Mouse (Mus musculus): Measurements from ENCODE around the gene Osbpl5.
A peak's percentile ranks its signal among the peaks of the same experiment; 100 is the strongest.
"Not testable (repeated sequence)": the region's sequence is repeated elsewhere in the genome, so short reads cannot be mapped to it uniquely, and the experiment has no call there.

Gene Osbpl5

DNA sequence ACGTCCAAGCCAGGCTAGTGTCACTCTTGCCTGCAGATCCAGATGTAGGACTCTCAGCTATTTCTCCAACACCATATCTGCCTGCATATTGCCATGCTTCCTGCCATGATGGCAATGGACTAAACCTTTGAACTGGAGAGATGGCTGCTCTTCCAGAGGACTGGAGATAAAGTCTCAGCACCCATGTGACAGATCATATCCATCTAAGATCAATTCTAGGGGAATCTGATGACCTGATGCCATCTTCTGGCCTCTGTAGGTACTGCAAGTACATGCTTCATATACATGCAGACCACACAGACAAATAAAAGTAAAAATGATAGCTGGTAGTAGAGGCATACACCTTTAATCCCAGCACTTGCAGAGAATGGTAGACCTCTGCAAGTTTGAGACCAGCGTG, 60.6 kb downstream of the Osbpl5 start:
- DNase-seq, result peak; percentile 68

GRCm38 (mm10) chr7:143694550-143694949, 62.2 kb downstream of the Osbpl5 start:
- DNase-seq, result peak; percentile 3

- no peak for DNase-seq
These were observed 63.9 kb downstream of the Osbpl5 start for GRCm38 (mm10) chr7:143692746-143693510.

DNA sequence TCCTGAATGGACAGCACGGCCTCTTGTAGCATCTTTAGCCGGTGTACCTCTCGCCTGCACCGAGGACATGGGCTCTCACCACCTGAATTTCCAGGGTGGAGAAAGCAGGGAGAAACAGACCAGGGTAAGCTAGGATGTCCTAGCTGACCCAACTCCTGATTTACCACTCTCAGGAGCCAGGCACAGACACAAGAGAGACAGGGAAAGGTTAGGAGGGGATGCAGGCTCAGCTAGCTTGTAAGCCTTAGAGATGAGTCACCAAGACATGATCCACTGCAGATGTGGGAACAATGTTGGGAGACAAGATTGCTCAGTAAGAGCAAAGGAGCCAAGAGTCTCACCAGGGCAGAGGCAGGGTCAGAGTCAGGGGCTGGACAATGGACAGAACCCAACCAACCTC, 64.9 kb downstream of the Osbpl5 start:
- DNase-seq, result no peak

DNA sequence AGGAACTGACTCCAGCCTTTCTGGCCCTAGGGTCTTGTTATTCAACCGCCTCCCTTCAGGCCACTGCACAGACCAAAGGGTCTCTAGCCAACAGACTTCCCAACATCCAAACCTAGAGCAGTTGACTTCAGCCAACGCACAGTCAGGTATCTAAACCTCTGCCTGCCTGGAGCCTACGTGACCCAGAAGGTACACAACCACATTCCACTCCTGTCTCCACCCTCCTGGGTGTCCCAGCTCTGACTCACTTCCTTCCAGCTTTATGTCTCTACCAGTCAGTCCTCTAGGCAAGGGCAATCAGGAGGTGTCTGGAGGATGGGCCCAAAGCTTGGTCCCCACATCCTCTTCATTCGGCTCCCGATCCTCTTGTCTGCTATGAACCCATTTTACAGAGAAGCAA, 65.6 kb downstream of the Osbpl5 start:
- DNase-seq, result no peak

DNA sequence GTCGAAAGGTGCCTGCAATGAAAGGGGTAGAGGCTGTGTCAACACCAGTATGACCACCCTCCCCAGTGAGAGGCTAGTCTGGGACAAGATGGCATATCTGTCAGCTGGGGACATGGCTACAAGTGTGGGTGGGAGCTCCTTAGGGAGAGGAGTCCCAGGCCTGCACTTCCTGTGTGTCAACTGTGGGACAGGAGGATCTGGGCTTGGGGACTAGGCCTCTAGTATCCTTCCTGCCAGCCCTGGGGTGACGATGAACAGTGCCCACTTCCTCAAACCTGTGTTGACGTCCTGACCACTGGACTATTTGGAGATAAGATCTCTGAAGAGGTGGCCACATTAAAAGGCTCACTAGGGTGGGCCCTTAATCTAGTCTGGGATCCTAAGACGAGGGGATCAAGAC, 66.8 kb downstream of the Osbpl5 start:
- no peak for DNase-seq

GRCm38 (mm10) chr7:143689481-143689880, 67.3 kb downstream of the Osbpl5 start:
- no peak for DNase-seq

- DNase-seq, result not testable (repeated sequence)
These were observed 70.1 kb downstream of the Osbpl5 start for GRCm38 (mm10) chr7:143686676-143687075.

DNA sequence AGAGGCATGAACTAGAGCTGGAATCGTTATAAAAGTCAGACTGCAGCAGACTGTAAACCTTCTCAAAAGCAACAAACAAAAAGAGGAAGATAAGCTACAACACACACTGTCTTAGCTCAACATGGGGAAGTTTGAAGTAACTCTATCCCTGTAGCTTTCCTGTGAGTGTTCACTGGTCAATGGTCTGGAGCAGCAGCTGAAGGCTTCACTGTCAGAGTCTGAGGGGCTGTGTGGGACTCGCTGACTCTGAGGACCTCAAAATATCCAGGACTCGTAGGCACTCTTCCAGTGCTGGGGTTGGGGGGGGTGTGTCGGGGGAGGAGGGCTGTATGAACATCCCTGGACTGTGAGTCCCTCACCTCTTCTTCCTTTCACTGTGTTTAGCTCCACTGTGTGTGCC, 70.6 kb downstream of the Osbpl5 start:
- not testable (repeated sequence) for DNase-seq

DNA sequence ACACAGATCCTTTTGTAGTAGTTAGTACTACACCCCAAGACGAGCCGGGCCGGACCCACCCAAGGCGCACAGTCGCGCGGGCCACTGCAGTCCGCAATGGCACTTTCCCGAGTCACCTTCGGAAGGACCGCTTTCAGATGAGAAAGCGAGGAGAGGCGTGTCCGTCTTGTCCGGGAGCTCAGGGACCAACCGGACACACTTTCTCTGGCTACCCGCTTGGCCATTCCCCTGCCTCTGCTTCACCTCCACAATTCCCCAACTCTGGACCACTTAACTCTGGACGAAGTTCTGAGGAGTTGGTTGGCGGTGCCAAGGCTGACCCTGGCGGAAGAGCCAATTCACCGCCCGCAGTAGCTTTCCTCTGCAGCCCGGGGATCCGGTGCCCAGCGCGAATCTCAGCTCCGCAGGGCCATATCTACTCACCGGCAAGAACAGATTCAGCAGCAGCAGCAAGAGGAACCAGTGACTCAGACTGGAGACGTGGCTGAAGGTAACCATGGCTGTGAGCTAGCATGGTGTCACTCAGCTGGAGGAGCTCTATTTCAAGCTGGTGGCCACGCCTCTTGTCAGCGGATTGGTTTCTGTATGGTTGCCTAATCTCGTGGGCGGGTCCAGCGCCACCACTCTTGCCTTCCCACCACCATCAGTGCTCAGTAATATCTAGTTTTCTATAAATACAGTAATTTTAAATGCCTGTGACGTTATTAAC, 71.3 kb downstream of the Osbpl5 start, which contains the start of gene Tnfrsf23:
Tnfrsf23 (minus strand) TSS at position 514 of the 709 bp plus-strand sequence.
- peak; percentile 70 for DNase-seq

GRCm38 (mm10) chr7:143684569-143684968, 72.2 kb downstream of the Osbpl5 start:
- DNase-seq, result not testable (repeated sequence)

DNA sequence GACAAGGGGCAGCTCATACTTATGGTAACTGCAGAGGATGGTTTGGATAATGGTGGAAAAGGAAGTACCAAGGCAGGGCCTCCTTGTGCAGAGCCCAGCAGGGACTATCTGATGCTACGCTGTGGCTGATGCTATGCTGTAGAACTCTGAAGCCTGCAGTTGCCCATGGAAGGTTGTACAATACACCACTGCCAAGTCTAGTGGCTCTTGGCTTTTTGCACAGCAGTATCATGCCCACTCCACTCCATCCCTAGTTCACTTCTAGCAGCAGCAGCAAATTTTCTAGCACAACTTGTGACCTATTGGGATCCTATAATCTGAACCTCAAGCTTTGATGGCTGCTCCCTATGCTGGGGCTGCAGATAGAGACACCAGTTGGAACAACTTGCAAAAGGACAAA, 75.2 kb downstream of the Osbpl5 start:
- DNase-seq, result no peak

DNA sequence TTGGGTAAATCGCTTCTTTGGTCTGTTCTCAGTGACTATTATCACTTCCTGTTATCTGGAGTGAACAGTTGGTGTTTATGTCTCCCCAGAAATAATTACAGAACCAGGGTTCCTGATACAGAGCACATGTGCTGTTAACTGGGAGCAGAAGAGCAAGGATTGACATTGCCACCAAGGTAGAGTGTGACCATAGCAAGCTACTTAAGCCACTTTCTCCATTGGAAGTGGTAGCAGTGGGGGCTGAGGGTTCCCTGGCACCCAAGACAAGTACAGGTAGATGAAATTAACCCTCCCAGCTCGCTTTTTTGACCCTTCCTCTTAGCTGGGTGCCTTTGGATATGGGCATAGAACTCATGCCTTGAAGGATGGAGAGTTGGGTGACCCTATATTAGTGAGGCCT, 75.9 kb downstream of the Osbpl5 start:
- DNase-seq, result not testable (repeated sequence)

- DNase-seq, result not testable (repeated sequence)
These were observed 77.1 kb downstream of the Osbpl5 start for GRCm38 (mm10) chr7:143679650-143680049.

DNA sequence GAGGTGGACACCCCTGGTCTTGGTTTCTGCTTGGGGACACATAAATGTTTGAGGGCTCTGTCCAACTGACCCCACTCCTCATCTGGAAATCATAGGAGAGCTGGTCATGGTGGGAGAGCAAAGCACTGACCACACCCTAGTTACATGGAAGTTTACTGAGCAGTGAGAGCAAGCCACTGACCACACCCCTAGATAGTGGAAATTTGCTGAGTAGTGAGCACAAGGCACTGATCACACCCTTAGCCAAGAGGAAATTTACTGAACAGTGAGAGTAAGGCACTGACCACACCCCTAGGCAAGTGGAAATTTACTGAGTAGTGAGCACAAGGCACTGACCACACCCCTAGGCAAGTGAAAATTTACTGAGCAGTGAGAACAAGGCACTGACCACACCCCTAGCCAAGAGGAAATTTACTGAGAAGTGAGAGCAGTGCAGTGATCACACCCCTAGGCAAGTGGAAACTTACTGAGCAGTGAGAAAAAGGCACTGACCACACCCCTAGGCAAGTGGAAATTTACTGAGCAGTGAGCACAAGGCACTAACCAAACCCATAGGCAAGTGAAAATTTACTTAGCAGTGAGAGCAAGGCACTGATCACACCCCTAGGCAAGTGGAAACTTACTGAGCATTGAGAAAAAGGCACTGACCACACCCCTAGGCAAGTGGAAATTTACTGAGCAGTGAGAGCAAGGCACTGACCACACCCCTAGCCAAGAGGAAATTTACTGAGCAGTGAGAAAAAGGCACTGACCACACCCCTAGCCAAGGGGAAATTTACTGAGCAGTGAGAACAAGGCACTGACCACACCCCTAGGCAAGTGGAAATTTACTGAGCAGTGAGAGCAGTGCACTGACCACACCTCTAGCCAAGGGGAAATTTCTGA, 90.1 kb downstream of the Osbpl5 start:
- no peak for DNase-seq

DNA sequence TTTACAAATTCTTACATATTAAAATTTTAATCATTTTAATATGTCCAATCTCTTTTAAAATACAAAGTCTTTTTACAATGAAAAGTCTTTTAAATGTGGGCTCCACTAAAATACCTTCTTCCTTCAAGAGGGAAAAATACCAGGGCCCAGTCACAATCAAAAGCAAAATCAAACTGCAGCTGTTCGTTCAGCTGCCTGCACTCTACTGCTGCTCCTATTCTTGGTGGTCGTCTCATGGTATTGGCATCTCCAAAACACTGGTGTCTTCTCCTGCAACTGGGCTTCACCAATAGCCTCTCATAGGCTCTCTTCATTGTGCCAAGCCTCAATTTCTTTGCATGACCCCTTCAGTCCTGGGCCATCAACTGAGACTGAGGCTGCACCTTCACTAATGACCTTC, 93.3 kb downstream of the Osbpl5 start:
- DNase-seq, result no peak

- no peak for DNase-seq
These were observed 96.0 kb downstream of the Osbpl5 start for GRCm38 (mm10) chr7:143660797-143661196.

DNA sequence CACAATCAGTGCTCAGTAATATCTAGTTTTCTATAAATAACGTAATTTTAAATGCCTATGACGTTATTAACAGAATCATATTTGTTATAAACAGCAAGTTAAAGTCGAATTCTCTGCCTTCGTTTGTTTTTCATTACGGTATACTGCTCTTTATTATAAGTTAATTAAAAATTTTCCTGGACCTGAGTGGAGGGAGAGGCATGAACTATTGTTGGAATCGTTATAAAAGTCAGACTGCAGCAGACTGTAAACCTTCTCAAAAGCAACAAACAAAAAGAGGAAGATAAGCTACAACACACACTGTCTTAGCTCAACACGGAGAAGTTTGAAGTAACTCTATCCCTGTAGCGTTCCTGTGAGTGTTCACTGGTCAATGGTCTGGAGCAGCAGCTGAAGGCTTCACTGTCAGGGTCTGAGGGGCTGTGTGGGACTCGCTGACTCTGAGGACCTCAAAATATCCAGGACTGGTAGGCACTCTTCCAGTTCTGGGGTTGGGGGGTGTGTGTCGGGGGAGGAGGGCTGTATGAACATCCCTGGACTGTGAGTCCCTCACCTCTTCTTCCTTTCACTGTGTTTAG, 106.9 kb downstream of the Osbpl5 start:
- not testable (repeated sequence) for DNase-seq

DNA sequence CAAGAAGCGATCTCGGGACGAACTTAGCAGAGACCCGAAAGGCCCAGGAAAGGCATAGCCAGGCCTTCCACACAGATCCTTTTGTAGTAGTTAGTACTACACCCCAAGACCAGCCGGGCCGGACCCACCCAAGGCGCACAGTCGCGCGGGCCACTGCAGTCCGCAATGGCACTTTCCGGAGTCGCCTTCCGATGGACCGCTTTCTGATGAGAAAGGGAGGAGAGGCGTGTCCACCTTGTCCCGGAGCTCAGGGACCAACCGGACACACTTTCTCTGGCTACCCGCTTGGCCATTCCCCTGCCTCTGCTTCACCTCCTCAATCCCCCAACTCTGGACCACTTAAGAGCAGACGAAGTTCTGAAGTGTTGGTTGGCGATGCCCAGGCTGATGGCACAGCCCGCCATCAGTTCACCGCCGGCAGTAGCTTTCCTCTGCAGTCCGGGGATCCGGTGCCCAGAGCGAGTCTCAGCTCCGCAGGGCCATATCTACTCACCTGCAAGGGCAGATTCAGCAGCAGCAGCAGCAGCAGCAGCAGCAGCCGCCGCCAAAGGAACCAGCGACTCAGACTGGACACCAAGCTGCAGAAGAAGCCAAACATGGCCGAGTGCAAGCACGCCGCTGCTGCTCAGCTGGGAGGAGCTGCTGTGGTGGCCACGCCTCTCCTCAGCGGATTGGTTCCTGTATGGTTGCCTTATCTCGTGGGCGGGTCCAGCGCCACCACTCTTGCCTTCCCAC, 107.6 kb downstream of the Osbpl5 start, which contains the start of gene Tnfrsf22:
Tnfrsf22 (minus strand) TSS at position 628 of the 735 bp plus-strand sequence.
- DNase-seq, result peak; percentile 82

DNA sequence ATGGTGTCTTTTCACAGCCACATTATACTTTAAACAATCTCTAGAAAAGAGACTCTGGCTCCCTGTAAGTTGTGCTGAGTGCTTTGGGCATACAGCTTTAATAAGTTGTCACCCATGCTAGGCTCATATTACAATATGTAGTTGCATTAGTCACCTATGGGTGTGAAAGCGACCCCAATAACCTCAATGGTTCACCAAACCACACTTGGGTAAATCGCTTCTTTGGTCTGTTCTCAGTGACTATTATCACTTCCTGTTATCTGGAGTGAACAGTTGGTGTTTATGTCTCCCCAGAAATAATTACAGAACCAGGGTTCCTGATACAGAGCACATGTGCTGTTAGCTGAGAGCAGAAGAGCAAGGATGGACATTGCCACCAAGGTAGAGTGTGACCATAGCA, 112.8 kb downstream of the Osbpl5 start:
- DNase-seq, result not testable (repeated sequence)

Measured in thymus, postnatal 4 days (tissue).